Mouse (Mus musculus) hindbrain, embryonic 14.5 days (tissue): Measurements from ENCODE around the gene Ankrd2. TPM values are rescaled to one million over a fixed set of nuclear protein-coding genes. Genes with fewer than 3 reads are reported as not detected.

Source experiments
- polyA plus RNA-seq: library from polyadenylated mRNA; unstranded; fragments of >200 nt; fragmentation: Nextera tagmentation; extraction: Ambion mirVana; gene quantifications from 2 replicates; pipeline ENCODE4 v1.2.1, GENCODE M21; 2014

The Ankrd2 gene
- polyA plus RNA-seq, 1 experiment from 2014 or later, result 1.2 TPM

Other genes with a start within 250 kb of the Ankrd2 start
- 6.7 and 6.8 TPM in 2 replicates for gene Arhgap19, start 234.0 kb upstream of the Ankrd2 start, polyA plus RNA-seq
- gene Frat1, start 206.0 kb upstream of the Ankrd2 start, polyA plus RNA-seq, result 19.1 and 23.4 TPM in 2 replicates
- 5.4 and 5.5 TPM in 2 replicates for gene Frat2, start 187.9 kb upstream of the Ankrd2 start, polyA plus RNA-seq
- 13.2 and 16.2 TPM in 2 replicates for gene Rrp12, start 139.8 kb upstream of the Ankrd2 start, polyA plus RNA-seq
- 498 and 547 TPM in 2 replicates for gene Pgam1, start 124.1 kb upstream of the Ankrd2 start, polyA plus RNA-seq
- 51.9 and 64.0 TPM in 2 replicates for gene Exosc1, start 102.6 kb upstream of the Ankrd2 start, polyA plus RNA-seq
- gene Zdhhc16, start 102.5 kb upstream of the Ankrd2 start, polyA plus RNA-seq, result 70.6 and 70.8 TPM in 2 replicates
- gene Mms19, start 54.8 kb upstream of the Ankrd2 start, polyA plus RNA-seq, result 29.6 and 31.6 TPM in 2 replicates
- 8.6 and 9.2 TPM in 2 replicates for gene Ubtd1, start 54.2 kb upstream of the Ankrd2 start, polyA plus RNA-seq
- 1.3 and 2.2 TPM in 2 replicates for gene Hoga1, start 9.6 kb downstream of the Ankrd2 start, polyA plus RNA-seq
- not detected in 2 replicates for gene 4933411K16Rik, start 16.2 kb downstream of the Ankrd2 start, polyA plus RNA-seq
- gene Morn4, start 50.4 kb downstream of the Ankrd2 start, polyA plus RNA-seq, result 117 and 128 TPM in 2 replicates
- gene Pi4k2a, start 54.5 kb downstream of the Ankrd2 start, polyA plus RNA-seq, result 39.0 and 40.6 TPM in 2 replicates
- gene Avpi1, start 93.1 kb downstream of the Ankrd2 start, polyA plus RNA-seq, result 7.9 and 10.3 TPM in 2 replicates
- 2.7 and 3.2 TPM in 2 replicates for gene Marveld1, start 111.4 kb downstream of the Ankrd2 start, polyA plus RNA-seq
- gene Zfyve27, start 128.0 kb downstream of the Ankrd2 start, polyA plus RNA-seq, result 35.1 and 35.7 TPM in 2 replicates
- gene Sfrp5, start 166.3 kb downstream of the Ankrd2 start, polyA plus RNA-seq, result 2.8 and 2.9 TPM in 2 replicates
- 44.1 and 46.8 TPM in 2 replicates for gene Golga7b, start 211.6 kb downstream of the Ankrd2 start, polyA plus RNA-seq